Mouse (Mus musculus): ENCODE measurements around the gene Ndufb10.

The Ndufb10 gene

GRCm38 (mm10) chr17:24724184-24724583 lies at the start of gene Ndufb10:
Gene Ndufb10, minus strand, starts transcription at chr17:24724478.
- DNase-seq, result peak; percentile 96

- no peak for DNase-seq
These were observed 49.0 kb upstream of the Ndufb10 start for GRCm38 (mm10) chr17:24773241-24773640.

GRCm38 (mm10) chr17:24769146-24769545 lies 44.9 kb upstream of the Ndufb10 start:
- no peak for DNase-seq

- no peak for DNase-seq
These were observed 42.1 kb upstream of the Ndufb10 start for GRCm38 (mm10) chr17:24766266-24766875.

GRCm38 (mm10) chr17:24765016-24765905 lies 41.0 kb upstream of the Ndufb10 start:
- no peak for DNase-seq

GRCm38 (mm10) chr17:24761121-24761520 lies 36.8 kb upstream of the Ndufb10 start:
- no peak for DNase-seq

- no peak for DNase-seq
These were observed 33.1 kb upstream of the Ndufb10 start for GRCm38 (mm10) chr17:24757394-24757793.

GRCm38 (mm10) chr17:24752415-24753394 lies 28.4 kb upstream of the Ndufb10 start, which contains the start of gene Hs3st6:
Gene Hs3st6, plus strand, starts transcription at chr17:24752988.
- peak; percentile 11 for DNase-seq

- no peak for DNase-seq
These were observed 27.2 kb upstream of the Ndufb10 start for GRCm38 (mm10) chr17:24751528-24751927.

- no peak for DNase-seq
These were observed 22.7 kb upstream of the Ndufb10 start for GRCm38 (mm10) chr17:24746986-24747385.

- DNase-seq, result peak; percentile 80
These were observed 21.5 kb upstream of the Ndufb10 start for GRCm38 (mm10) chr17:24745526-24746497.

GRCm38 (mm10) chr17:24744381-24744780 lies 20.1 kb upstream of the Ndufb10 start:
- DNase-seq, result no peak

GRCm38 (mm10) chr17:24743896-24744295 lies 19.6 kb upstream of the Ndufb10 start:
- DNase-seq, result no peak

- no peak for DNase-seq
These were observed 18.0 kb upstream of the Ndufb10 start for GRCm38 (mm10) chr17:24742307-24742706.

GRCm38 (mm10) chr17:24739926-24740325 lies 15.6 kb upstream of the Ndufb10 start:
- no peak for DNase-seq

GRCm38 (mm10) chr17:24738238-24738637 lies 14.0 kb upstream of the Ndufb10 start:
- no peak for DNase-seq

- DNase-seq, result no peak
These were observed 13.0 kb upstream of the Ndufb10 start for GRCm38 (mm10) chr17:24737135-24737810.

- peak; percentile 95 for DNase-seq
These were observed 12.2 kb upstream of the Ndufb10 start, which contains the start of gene Msrb1 for GRCm38 (mm10) chr17:24736330-24737051. Gene Msrb1, plus strand, starts transcription at chr17:24736642.

GRCm38 (mm10) chr17:24735446-24735845 lies 11.2 kb upstream of the Ndufb10 start:
- DNase-seq, result no peak

- no peak for DNase-seq
These were observed 10.2 kb upstream of the Ndufb10 start for GRCm38 (mm10) chr17:24734513-24734912.
